Mouse (Mus musculus) midbrain, embryonic 16.5 days (tissue): ENCODE measurements at regions not wholly inside any gene's neighbourhood (a gene's known extent, or its start where the extent isn't known, plus 50 kb on each side); places are given as distances from the start of the nearest gene placed in this dataset.
"Not testable (repeated sequence)": the region's sequence is repeated elsewhere in the genome, so short reads cannot be mapped to it uniquely, and the experiment has no call there.

Experiments used
- ATAC-seq: fragments of 200-750 bp; cut with Nextera tagmentation; 2 replicates; pipeline ENCODE4 v1.8.0; 2017; ENCODE audit warnings: moderate TSS enrichment
- H3K27ac ChIP-seq: fragments of 300-500 bp; sonication (generic); 2 replicates; pipeline ENCODE4 v1.5.1; 2014; ENCODE audit warnings: mild to moderate bottlenecking, low read length, mixed read lengths
- H3K27me3 ChIP-seq: fragments of 300-500 bp; sonication (generic); 2 replicates; pipeline ENCODE4 v1.6.1; 2014; ENCODE audit warnings: low read depth, low read length, mixed read lengths; ENCODE audit not compliant: control insufficient read depth, insufficient read depth
- H3K36me3 ChIP-seq: fragments of 300-500 bp; sonication (generic); 2 replicates; pipeline ENCODE4 v1.6.1; 2014; ENCODE audit warnings: mild to moderate bottlenecking, low read length, moderate library complexity, mixed read lengths; ENCODE audit not compliant: control insufficient read depth, insufficient read depth
- H3K4me1 ChIP-seq: fragments of 300-500 bp; sonication (generic); 2 replicates; pipeline ENCODE4 v1.6.1; 2014; ENCODE audit warnings: mild to moderate bottlenecking, low read length, mixed read lengths; ENCODE audit not compliant: control insufficient read depth, insufficient read depth
- H3K4me2 ChIP-seq: fragments of 300-500 bp; sonication (generic); 2 replicates; pipeline ENCODE4 v1.6.1; 2014; ENCODE audit warnings: mild to moderate bottlenecking, low read length, mixed read lengths
- H3K4me3 ChIP-seq: fragments of 300-500 bp; sonication (generic); 2 replicates; pipeline ENCODE4 v1.5.1; 2014; ENCODE audit warnings: low read depth, mild to moderate bottlenecking, low read length, moderate library complexity, mixed read lengths
- H3K9ac ChIP-seq: fragments of 300-500 bp; sonication (generic); 2 replicates; pipeline ENCODE4 v1.6.1; 2014; ENCODE audit warnings: low read depth, low read length, mixed read lengths
- H3K9me3 ChIP-seq: fragments of 300-500 bp; sonication (generic); replicated peaks from 2 replicates; pipeline ENCODE4 v1.6.1; 2014; ENCODE audit warnings: mild to moderate bottlenecking, low read length, mixed read lengths; ENCODE audit not compliant: control insufficient read depth, poor library complexity, severe bottlenecking
- WGBS: fragments of 180-500 bp; shearing (Covaris S2); extraction: QIAGEN DNeasy Blood & Tissue Kit; methylation state at CpG from one replicate; pipeline ENCODE4 v1.1.7; 2014; 5-methylcytosine and 5-hydroxymethylcytosine counted together

- not testable (repeated sequence) for H3K27ac ChIP-seq, H3K36me3 ChIP-seq, ATAC-seq, H3K4me3 ChIP-seq, H3K9ac ChIP-seq, H3K4me2 ChIP-seq, H3K4me1 ChIP-seq, H3K9me3 ChIP-seq, H3K27me3 ChIP-seq
- 91% methylated on average over 15 of the region's 15 CpGs for WGBS
These were observed 99.3 kb downstream of the Gm7489 start for GRCm38 (mm10) chr15:53984006-53984405.

- ATAC-seq: no peak
- Histone ChIP-seq H3K4me2 (no peak overlapping the region), H3K9me3 (no peaks in the 10 kb centered on the region), H3K4me3 (no peak overlapping the region), H3K4me1 (no peaks in the 10 kb centered on the region), H3K36me3 (no peaks in the 10 kb centered on the region), H3K27ac (no peak overlapping the region), H3K27me3 (no peaks in the 10 kb centered on the region), H3K9ac (no peak overlapping the region)
- 80% methylated on average over 2 of the region's 2 CpGs for WGBS
These were observed 105.2 kb downstream of the Gm7489 start for GRCm38 (mm10) chr15:53989888-53990287.

- Histone ChIP-seq H3K9me3 (no peaks in the 10 kb centered on the region), H3K4me3 (no peak overlapping the region), H3K36me3 (no peaks in the 10 kb centered on the region), H3K4me1 (no peaks in the 10 kb centered on the region), H3K27me3 (no peaks in the 10 kb centered on the region), H3K27ac (no peak overlapping the region), H3K9ac (no peak overlapping the region), H3K4me2 (no peak overlapping the region)
- WGBS: 72% methylated on average over 2 of the region's 2 CpGs
- ATAC-seq: no peak
These were observed 110.6 kb downstream of the Gm7489 start for GRCm38 (mm10) chr15:53995199-53995868.

- no peak overlapping the region for H3K4me3 ChIP-seq
- no peaks in the 10 kb centered on the region for H3K9me3 ChIP-seq
- WGBS: 91% methylated on average over 6 of the region's 6 CpGs
- no peaks in the 10 kb centered on the region for H3K27me3 ChIP-seq
- no peaks in the 10 kb centered on the region for H3K4me1 ChIP-seq
- no peak overlapping the region for H3K4me2 ChIP-seq
- no peaks in the 10 kb centered on the region for H3K36me3 ChIP-seq
- no peak for ATAC-seq
- H3K27ac ChIP-seq: no peak overlapping the region
- H3K9ac ChIP-seq: no peak overlapping the region
These were observed 114.0 kb downstream of the Gm7489 start for GRCm38 (mm10) chr15:53998600-53999290.

- H3K4me3 ChIP-seq: no peak overlapping the region
- H3K9ac ChIP-seq: no peak overlapping the region
- H3K9me3 ChIP-seq: no peaks in the 10 kb centered on the region
- ATAC-seq: no peak
- no peaks in the 10 kb centered on the region for H3K27me3 ChIP-seq
- H3K4me2 ChIP-seq: no peak overlapping the region
- WGBS: 93% methylated on average over 5 of the region's 5 CpGs
- H3K27ac ChIP-seq: no peak overlapping the region
- H3K36me3 ChIP-seq: no peaks in the 10 kb centered on the region
- no peaks in the 10 kb centered on the region for H3K4me1 ChIP-seq
These were observed 149.1 kb downstream of the Gm7489 start for GRCm38 (mm10) chr15:54033756-54034155.

- Histone ChIP-seq H3K4me2 (no peak overlapping the region), H3K9me3 (no peaks in the 10 kb centered on the region), H3K4me3 (no peak overlapping the region), H3K4me1 (no peaks in the 10 kb centered on the region), H3K9ac (no peak overlapping the region), H3K36me3 (no peaks in the 10 kb centered on the region), H3K27ac (no peak overlapping the region), H3K27me3 (no peaks in the 10 kb centered on the region)
- no peak for ATAC-seq
- WGBS: 84% methylated on average over 2 of the region's 2 CpGs
These were observed 166.0 kb downstream of the Gm7489 start for GRCm38 (mm10) chr15:54050711-54051110.

- Histone ChIP-seq H3K27me3 (no peaks in the 10 kb centered on the region), H3K4me3 (no peak overlapping the region), H3K27ac (no peak overlapping the region), H3K4me2 (no peak overlapping the region), H3K4me1 (no peaks in the 10 kb centered on the region), H3K36me3 (no peaks in the 10 kb centered on the region), H3K9me3 (no peaks in the 10 kb centered on the region), H3K9ac (no peak overlapping the region)
- 41% methylated on average over 9 of the region's 9 CpGs for WGBS
- ATAC-seq: peak; percentile 86
These were observed 185.4 kb downstream of the Gm7489 start for GRCm38 (mm10) chr15:54070005-54070634.

GRCm38 (mm10) chr15:54071732-54072131, 187.0 kb downstream of the Gm7489 start:
- no peak overlapping the region for H3K4me3 ChIP-seq
- H3K27ac ChIP-seq: no peak overlapping the region
- H3K4me1 ChIP-seq: no peaks in the 10 kb centered on the region
- no peaks in the 10 kb centered on the region for H3K36me3 ChIP-seq
- ATAC-seq: no peak
- no peak overlapping the region for H3K9ac ChIP-seq
- no peaks in the 10 kb centered on the region for H3K27me3 ChIP-seq
- 84% methylated on average over 8 of the region's 8 CpGs for WGBS
- no peak overlapping the region for H3K4me2 ChIP-seq
- H3K9me3 ChIP-seq: no peaks in the 10 kb centered on the region

GRCm38 (mm10) chr15:54091301-54091700, 206.6 kb downstream of the Gm7489 start:
- no peak for ATAC-seq
- no peaks in the 10 kb centered on the region for H3K36me3 ChIP-seq
- WGBS: 92% methylated on average over 1 of the region's 1 CpGs

More at GRCm38 (mm10) chr15:54091301-54091700, 206.6 kb downstream of the Gm7489 start:
- Histone ChIP-seq H3K4me1 (no peaks in the 10 kb centered on the region), H3K27ac (no peak overlapping the region), H3K27me3 (no peaks in the 10 kb centered on the region), H3K4me3 (no peak overlapping the region), H3K4me2 (no peak overlapping the region), H3K9ac (no peak overlapping the region), H3K9me3 (no peaks in the 10 kb centered on the region)
